Mouse (Mus musculus): ENCODE data around the gene Pemt. TPM values are rescaled to one million over a fixed set of nuclear protein-coding genes. Genes with fewer than 3 reads are reported as not detected.
"Not testable (repeated sequence)": the region's sequence is repeated elsewhere in the genome, so short reads cannot be mapped to it uniquely, and the experiment has no call there.

Gene Pemt
- polyA plus RNA-seq, 1 experiment from 2014 or later = 7.4 TPM

DNA sequence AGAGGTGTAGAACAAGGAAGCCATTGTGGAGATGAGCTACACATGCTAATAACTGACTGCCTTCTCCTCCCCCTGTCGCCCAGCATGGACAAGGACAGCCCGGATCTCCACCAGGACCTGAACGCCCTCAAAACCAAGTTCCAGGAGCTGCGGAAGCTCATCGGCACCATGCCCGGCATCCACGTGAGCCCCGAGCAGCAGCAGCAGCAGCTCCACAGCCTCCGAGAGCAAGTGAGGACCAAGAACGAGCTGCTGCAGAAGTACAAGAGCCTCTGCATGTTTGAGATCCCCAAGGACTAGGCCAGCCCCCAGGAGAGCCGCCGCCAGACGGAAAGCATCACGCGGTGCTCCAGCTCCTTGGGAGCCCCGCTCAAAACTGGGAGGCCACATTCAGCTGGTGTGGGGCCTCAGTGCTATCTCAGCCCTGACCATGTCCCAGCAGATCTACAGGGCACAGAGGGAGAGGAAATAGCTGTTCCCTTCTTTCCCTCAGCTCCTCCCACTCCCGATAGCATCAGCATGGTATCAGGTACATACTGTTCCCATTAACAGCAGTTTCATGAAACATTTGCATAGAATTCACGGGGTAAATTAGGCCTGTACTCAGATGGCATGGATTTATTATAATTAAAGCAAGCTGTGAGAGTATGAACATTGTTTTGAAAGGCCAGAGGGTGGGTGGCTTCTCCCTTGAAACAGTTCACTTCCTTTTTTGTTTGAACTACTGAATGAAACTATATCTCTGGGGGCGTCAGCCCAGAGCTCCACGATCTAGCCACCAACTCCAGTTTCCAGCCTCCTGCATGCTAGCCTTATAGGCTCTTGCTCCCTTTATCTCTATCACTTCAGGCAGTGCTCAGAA lies 85.6 kb downstream of the Pemt start:
- Histone ChIP-seq H3K27me3 (peaks cover 41% of the 10 kb centered on the region), H3K9me3 (no peaks in the 10 kb centered on the region), H3K9ac (no peak overlapping the region), H3K4me2 (no peak overlapping the region), H3K4me3 (no peak overlapping the region), H3K36me3 (peaks cover 20% of the 10 kb centered on the region), H3K27ac (no peak overlapping the region), H3K4me1 (replicated peaks) (peaks cover 25% of the 10 kb centered on the region)
- WGBS = 89% methylated on average over 20 of the region's 20 CpGs
- no peak for ATAC-seq (ENCODE audit: low FRiP score)

DNA sequence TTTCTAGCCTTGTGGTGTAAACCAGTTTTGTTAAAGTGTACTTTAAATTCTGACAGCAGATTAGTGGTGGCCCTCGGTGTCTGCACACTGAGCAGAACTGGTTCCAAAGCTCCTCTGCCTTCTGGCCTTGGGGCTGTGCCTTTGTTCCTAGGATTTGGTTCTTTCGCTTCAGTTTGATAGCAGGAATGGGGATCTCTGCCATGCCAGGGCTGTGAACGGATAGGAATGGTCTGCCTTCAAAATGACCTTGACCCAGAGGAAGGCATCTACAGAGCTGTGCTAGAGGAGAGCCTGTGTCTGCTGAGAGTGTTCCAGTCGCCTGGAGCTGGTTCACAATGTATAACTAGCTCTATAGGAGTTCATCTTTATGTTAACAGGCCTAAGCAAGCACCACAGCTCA lies 86.8 kb downstream of the Pemt start:
- no peak for ATAC-seq (ENCODE audit: low FRiP score)
- peaks cover 12% of the 10 kb centered on the region for H3K4me1 ChIP-seq (replicated peaks)
- H3K9ac ChIP-seq = no peak overlapping the region
- H3K36me3 ChIP-seq = peaks cover 20% of the 10 kb centered on the region
- no peak overlapping the region for H3K27ac ChIP-seq
- no peak overlapping the region for H3K4me3 ChIP-seq
- peaks cover 29% of the 10 kb centered on the region for H3K27me3 ChIP-seq
- 85% methylated on average over 4 of the region's 4 CpGs for WGBS
- H3K9me3 ChIP-seq = no peaks in the 10 kb centered on the region
- H3K4me2 ChIP-seq = no peak overlapping the region

DNA sequence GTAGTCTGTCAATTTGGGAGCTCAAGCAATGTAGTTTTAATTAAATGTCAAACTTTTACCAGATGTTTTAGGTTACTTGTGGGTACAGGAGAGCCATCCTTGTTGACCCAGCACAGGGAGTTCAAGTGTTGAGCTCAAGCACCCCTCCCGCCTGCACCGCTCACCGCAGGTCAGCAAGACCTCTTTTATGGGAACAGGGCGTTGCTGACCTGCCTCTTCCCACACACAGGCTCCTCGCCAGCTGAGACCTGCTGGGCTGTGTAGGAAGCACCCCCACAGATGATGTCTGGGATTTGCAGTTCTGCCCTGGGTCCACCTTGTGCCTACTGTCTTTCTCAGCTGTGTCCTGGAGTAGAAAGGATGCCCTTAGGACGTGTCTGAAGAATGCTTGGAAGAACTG lies 89.5 kb downstream of the Pemt start:
- H3K9me3 ChIP-seq = no peaks in the 10 kb centered on the region
- no peak overlapping the region for H3K4me2 ChIP-seq
- WGBS = 86% methylated on average over 6 of the region's 6 CpGs
- no peak overlapping the region for H3K9ac ChIP-seq
- H3K4me3 ChIP-seq = no peak overlapping the region
- peaks cover 14% of the 10 kb centered on the region for H3K36me3 ChIP-seq
- no peak for ATAC-seq (ENCODE audit: low FRiP score)
- H3K27ac ChIP-seq = no peak overlapping the region
- no peaks in the 10 kb centered on the region for H3K4me1 ChIP-seq (replicated peaks)
- peaks cover 3% of the 10 kb centered on the region; the same call in 1 of the 2 replicates for H3K27me3 ChIP-seq

DNA sequence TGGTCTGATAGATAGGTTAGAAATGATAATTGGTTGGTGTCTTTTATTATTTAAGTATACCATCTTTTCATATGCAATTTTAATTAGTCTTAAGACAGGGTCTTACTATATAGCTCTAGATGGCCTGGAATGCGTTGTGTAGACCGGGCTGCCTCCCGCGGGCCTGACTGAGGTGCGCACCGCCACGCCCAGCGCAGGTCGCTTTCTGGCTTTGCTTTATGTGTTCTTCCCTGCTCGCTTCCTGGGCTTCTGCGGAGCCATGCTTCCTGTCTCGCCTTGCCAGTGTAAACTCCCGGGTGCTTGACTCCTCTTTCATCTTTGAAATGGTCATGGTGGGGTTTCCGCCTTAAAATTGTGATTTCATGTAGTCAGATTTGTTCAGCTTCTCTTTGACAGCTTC lies 93.4 kb downstream of the Pemt start:
- Histone ChIP-seq H3K27ac (no peak overlapping the region; the same call in 1 of the 2 replicates), H3K9me3 (no peaks in the 10 kb centered on the region), H3K27me3 (no peaks in the 10 kb centered on the region), H3K36me3 (no peaks in the 10 kb centered on the region), H3K9ac (no peak overlapping the region), H3K4me1 (replicated peaks) (peaks cover 15% of the 10 kb centered on the region), H3K4me2 (no peak overlapping the region), H3K4me3 (no peak overlapping the region)
- no peak for ATAC-seq (ENCODE audit: low FRiP score)
- 90% methylated on average over 14 of the region's 14 CpGs for WGBS

DNA sequence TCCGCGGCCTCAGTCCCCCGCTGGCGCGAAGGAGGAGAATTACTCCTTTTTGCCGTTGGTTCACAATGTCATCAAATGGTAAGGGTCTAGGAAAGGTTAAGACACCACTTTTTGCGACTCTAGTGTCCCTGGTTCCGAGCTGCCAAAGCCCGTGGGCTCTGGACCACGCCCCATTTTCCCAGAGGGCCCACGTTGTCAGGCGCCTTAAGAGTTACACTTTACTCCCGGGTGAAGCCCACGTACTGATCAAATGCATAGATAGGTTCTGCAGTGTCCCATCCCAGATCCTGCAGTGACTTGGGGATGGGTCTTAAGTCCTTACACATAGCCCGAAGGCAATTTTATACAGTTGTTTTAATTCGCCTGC lies 97.9 kb downstream of the Pemt start:
- 3% methylated on average over 16 of the region's 16 CpGs for WGBS
- H3K27me3 ChIP-seq = no peaks in the 10 kb centered on the region
- no peaks in the 10 kb centered on the region for H3K36me3 ChIP-seq
- peak overlapping the region; percentile 68 for H3K4me2 ChIP-seq
- peak overlapping the region; percentile 86 for H3K27ac ChIP-seq
- ATAC-seq (ENCODE audit: low FRiP score) = peak; percentile 56
- peak overlapping the region; percentile 97 for H3K9ac ChIP-seq
- H3K4me1 ChIP-seq (replicated peaks) = peaks cover 22% of the 10 kb centered on the region
- peak overlapping the region; percentile 96 for H3K4me3 ChIP-seq
- H3K9me3 ChIP-seq = no peaks in the 10 kb centered on the region

DNA sequence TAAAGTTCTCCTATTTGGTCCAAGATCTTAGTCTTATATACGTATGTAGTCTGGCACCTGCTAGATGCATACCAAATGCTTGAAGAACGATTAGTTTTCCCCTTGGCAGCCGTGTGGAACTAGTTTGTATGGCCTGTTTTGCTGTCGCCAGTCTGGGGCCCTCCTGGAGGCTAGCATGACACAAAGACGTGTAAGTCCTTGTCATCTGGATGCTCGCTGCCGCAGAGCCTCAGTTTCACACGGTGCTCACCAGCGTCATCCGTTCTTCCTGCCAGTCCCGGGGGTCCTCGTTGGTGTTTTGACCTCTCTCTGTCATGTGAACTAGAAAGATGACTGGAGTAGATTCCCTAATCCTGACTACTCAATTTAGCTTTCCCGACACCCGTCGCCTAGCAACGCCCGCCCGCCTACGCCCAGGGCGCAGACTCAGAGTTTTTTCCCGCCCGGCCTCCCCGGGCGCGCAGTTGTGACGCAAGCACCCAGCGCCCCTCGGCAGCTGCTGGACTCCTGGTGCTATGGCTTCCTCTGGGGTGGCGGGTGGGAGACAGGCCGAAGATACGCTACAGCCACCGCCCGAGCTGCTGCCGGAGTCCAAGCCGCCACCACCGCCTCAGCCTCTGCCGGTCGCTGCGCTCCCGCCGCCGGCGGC lies 98.4 kb downstream of the Pemt start, which contains the start of gene Med9:
TSS of gene Med9 (plus strand) at position 455 of the 649 bp plus-strand sequence.
- Histone ChIP-seq H3K4me3 (peak within 1 kb of the TSS; percentile 96), H3K9ac (peak within 1 kb of the TSS; percentile 97), H3K27me3 (no peaks in the 10 kb centered on the region), H3K27ac (peak within 1 kb of the TSS; percentile 86), H3K9me3 (no peaks in the 10 kb centered on the region), H3K4me2 (peak within 1 kb of the TSS; percentile 68), H3K36me3 (no peaks in the 10 kb centered on the region), H3K4me1 (replicated peaks) (peaks cover 22% of the 10 kb centered on the region)
- under 1% methylated on average over 43 of the region's 43 CpGs for WGBS
- ATAC-seq (ENCODE audit: low FRiP score) = peak; percentile 95

DNA sequence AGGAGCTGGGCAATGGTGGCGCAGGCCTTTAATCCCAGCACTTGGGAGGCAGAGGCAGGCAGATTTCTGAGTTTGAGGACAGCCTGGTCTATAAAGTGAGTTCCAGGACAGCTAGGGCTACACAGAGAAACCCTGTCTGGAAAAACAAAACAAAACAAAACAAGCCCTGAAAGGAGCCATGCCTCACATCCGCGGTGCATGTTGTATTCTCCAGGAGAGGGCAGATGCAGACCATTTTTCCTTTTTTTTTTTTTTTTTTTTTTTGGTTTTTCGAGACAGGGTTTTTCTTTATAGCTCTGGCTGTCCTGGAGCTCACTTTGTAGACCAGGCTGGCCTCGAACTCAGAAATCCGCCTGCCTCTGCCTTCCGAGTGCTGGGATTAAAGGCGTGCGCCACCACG lies 101.4 kb downstream of the Pemt start:
- WGBS = 91% methylated on average over 9 of the region's 10 CpGs
- not testable (repeated sequence) for ATAC-seq (ENCODE audit: low FRiP score)
- peaks cover 19% of the 10 kb centered on the region for H3K4me1 ChIP-seq (replicated peaks)

DNA sequence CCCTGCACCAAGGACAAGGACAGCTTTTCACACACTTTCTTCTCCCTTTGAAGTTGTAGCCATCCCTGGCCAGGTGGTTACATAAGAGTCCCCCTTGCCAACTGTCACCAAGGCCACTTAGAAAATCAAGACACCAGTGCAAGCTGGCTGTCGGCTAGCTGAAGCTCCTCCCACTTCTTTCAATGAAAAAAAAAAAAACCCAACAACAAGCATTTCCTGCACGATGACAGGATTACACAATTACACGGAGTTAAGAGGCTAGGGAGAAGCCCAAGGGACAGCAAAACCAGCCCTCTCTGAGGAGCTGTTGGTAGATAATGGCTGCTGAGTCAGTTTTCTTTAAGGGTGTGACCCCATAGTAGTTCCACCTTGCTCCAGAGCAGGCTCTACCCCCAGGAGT lies 104.9 kb downstream of the Pemt start:
- no peak overlapping the region for H3K9ac ChIP-seq
- no peaks in the 10 kb centered on the region for H3K4me1 ChIP-seq (replicated peaks)
- WGBS = 31% methylated on average over 3 of the region's 3 CpGs
- H3K4me3 ChIP-seq = no peak overlapping the region
- 0 out of 2 replicates have a peak, but pooled peaks cover 10% of the 10 kb centered on the region for H3K27me3 ChIP-seq
- no peaks in the 10 kb centered on the region for H3K36me3 ChIP-seq
- ATAC-seq (ENCODE audit: low FRiP score) = no peak
- H3K27ac ChIP-seq = no peak overlapping the region
- no peak overlapping the region for H3K4me2 ChIP-seq
- no peaks in the 10 kb centered on the region for H3K9me3 ChIP-seq

More for the DNA sequence above, 101.4 kb downstream of the Pemt start:
- not testable (repeated sequence) for H3K36me3 ChIP-seq, H3K4me2 ChIP-seq, H3K9ac ChIP-seq, H3K9me3 ChIP-seq, H3K27ac ChIP-seq, H3K4me3 ChIP-seq, H3K27me3 ChIP-seq

DNA sequence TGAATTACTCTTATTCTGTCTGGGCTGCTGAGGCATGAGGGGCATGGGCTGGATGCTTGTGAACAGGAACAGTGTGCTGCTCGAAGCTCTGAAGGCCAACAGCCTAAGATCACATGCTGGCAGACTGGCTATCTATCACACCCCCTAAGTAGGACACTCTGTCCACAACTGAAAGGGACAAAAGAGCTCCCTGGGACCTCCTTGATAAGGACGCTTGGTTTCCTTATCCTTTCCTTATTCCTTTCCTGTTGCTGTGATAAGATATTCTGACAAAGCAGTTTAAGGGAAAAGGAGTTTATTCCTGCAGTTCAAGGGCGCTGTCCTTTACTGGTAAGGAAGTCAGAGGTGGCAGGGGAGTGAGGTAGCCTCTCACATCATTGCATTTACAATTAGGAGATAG lies 105.6 kb downstream of the Pemt start:
- WGBS = 71% methylated on average over 3 of the region's 3 CpGs
- no peak overlapping the region for H3K27ac ChIP-seq
- ATAC-seq (ENCODE audit: low FRiP score) = no peak

DNA sequence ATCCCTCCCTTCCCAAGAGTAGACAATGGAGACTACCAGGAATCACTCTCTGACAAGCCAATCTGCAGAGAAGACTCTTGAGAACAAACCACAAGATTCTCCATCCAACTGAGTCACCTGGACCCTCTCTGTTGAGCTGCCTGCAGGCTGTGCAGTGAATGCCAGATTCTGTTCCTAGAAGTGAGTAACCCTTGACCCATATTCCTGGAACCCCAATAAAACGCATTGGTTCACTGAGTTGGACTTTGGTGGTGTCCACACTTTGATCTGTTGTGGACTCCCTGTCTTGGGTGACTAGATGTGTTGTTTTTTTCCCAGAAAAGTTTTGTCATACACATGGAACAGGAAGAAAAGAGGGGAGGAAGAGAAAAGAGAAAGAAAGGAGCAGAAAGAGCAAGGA lies 106.5 kb downstream of the Pemt start:
- 81% methylated on average over 1 of the region's 1 CpGs for WGBS
- Histone ChIP-seq H3K9me3 (no peaks in the 10 kb centered on the region), H3K27me3 (0 out of 2 replicates have a peak, but pooled peaks cover 10% of the 10 kb centered on the region), H3K4me1 (replicated peaks) (no peaks in the 10 kb centered on the region), H3K27ac (no peak overlapping the region), H3K4me2 (no peak overlapping the region), H3K36me3 (no peaks in the 10 kb centered on the region), H3K4me3 (no peak overlapping the region), H3K9ac (no peak overlapping the region)
- no peak for ATAC-seq (ENCODE audit: low FRiP score)

More for the DNA sequence above, 105.6 kb downstream of the Pemt start:
- Histone ChIP-seq H3K4me3 (no peak overlapping the region), H3K36me3 (no peaks in the 10 kb centered on the region), H3K9ac (no peak overlapping the region), H3K27me3 (0 out of 2 replicates have a peak, but pooled peaks cover 10% of the 10 kb centered on the region), H3K9me3 (no peaks in the 10 kb centered on the region), H3K4me2 (no peak overlapping the region), H3K4me1 (replicated peaks) (no peaks in the 10 kb centered on the region)

DNA sequence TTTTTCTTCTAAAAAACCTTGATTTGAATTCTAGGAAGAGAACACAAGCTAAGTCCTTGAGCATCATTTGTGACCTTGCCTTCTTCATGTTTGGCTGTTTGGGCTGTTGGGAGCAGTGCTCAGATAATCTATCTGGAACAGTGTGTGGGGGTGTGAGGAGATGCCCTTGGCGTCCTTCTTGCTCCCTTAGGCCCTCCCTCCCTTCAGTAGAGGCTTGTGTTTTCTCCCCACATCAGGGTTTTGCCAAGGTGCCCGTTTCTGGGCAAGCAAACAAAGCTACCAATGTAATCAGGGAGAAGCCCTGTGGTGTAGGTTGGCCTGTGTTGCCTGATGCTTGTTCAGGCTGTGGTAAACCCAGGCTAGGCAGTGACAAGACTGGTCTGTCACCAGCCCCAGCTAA lies 108.7 kb downstream of the Pemt start:
- H3K9me3 ChIP-seq = no peaks in the 10 kb centered on the region
- WGBS = 56% methylated on average over 2 of the region's 2 CpGs
- 0 out of 2 replicates have a peak, but pooled peaks cover 7% of the 10 kb centered on the region for H3K27me3 ChIP-seq
- no peak overlapping the region for H3K4me2 ChIP-seq
- no peaks in the 10 kb centered on the region for H3K36me3 ChIP-seq
- ATAC-seq (ENCODE audit: low FRiP score) = no peak
- 0 out of 2 replicates have a peak, but pooled peaks cover 5% of the 10 kb centered on the region for H3K4me1 ChIP-seq (replicated peaks)
- no peak overlapping the region for H3K4me3 ChIP-seq
- H3K9ac ChIP-seq = no peak overlapping the region
- H3K27ac ChIP-seq = no peak overlapping the region

DNA sequence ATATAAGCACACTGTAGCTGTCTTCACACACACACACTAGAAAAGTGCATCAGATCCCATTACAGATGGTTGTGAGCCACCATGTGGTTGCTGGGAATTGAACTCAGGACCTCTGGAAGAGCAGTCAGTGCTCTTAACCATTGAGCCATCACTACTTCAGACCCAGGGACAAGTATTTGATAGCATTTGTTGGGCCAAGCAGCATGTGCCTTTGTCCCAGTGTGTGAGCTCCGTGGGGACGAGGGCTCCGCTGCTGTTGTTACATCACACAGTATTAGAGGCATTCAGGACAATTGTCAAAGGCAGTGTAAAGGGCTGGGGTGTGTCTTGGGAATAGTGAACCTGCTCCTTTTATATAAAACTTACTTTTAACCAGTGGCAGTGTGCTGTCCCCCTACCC lies 109.3 kb downstream of the Pemt start:
- Histone ChIP-seq H3K27ac (no peak overlapping the region), H3K4me1 (replicated peaks) (0 out of 2 replicates have a peak, but pooled peaks cover 6% of the 10 kb centered on the region), H3K4me2 (no peak overlapping the region), H3K9me3 (no peaks in the 10 kb centered on the region), H3K4me3 (no peak overlapping the region), H3K36me3 (no peaks in the 10 kb centered on the region), H3K27me3 (0 out of 2 replicates have a peak, but pooled peaks cover 1% of the 10 kb centered on the region), H3K9ac (no peak overlapping the region)
- WGBS = 82% methylated on average over 3 of the region's 3 CpGs
- no peak for ATAC-seq (ENCODE audit: low FRiP score)

All from hindbrain, embryonic 13.5 days (tissue).